Mouse (Mus musculus) liver, embryonic 14.5 days (tissue): Measurements from ENCODE around the gene Rhbdf2.

Experiments used
- CTCF ChIP-seq: IDR thresholded peaks from 2 replicates; pipeline ENCODE4 v1.5.1; 2016; ENCODE audit warnings: antibody characterized with exemption, low read depth, control low read depth
- EP300 ChIP-seq: IDR thresholded peaks from 2 replicates; pipeline ENCODE4 v1.6.1; 2016; ENCODE audit warnings: antibody characterized with exemption, low read depth

DNA sequence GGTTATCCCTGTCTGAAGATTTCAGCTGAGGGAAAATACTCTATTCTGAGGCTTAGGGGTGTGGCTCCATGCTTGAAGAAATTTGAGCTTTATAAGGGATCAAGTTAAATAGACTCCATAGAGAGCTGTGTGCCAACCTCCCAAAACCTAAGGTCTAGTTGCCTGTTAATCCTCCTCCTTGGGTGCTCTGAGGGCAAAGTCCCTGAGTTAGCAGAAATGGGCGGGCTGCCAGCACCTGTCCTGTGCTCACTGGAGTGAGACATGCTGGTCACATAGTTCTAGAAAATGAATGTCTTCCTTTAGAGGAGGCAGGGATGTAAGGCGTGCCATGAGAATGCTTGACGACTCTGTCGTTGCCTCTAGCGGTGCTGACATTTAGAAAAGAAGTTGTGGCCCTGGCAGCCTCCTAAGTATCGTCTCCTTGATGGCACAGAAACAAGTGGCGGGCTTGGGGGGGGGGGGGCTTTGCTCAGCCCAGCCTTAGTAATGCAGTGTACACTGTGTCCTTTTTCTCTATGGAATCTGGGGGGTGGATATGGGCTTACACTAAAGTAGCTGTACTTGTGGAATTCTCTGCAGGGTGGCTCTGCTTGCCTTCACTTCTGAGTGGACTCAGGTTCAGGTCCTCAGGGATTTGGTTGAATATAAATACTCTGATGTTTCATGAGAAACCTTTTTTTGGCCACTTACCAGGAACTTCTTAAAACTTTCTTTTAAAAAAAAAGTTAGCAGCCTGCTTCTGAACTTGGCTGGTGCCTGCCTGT, 48.0 kb upstream of the Rhbdf2 start:
- TF ChIP-seq CTCF (no peak), EP300 (no peak)
